ENCODE assay signal across 8 mouse cellular contexts in the genomic region with DNA sequence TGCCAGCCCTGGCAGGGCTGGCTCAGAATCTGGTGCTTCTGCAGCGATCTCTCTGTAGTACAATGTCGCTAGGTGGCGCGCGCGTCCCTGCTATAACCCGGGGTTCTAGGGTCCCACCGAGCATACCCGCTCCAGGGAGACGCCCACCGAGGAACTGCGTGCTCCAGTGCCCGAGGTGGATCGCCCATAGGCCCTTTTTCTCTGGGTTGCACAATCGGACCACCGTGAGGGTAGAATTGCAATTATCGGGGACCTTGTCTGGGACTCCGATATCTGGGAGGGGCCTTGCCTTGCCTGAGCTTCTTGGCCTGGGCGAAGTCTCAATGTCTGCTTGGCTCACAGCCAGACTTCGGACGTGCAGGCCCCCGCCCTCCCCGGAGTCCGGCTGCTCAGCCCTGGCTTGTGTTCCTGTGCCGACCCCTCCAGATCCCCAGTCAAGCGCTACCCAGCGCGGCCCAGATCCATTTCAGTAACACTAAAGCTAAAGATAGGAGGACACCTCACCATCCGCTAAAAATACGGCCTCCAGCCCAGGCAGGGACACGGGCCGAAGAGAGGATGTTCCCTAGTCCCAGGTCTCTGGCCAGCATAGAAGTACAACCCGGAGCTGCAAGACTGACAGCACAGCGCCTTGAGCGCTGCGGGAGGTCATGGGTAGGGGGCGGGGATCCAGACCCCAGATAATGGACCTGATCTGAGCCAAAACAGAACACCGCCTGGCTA. TPM values are rescaled to one million over a fixed set of nuclear protein-coding genes. Genes with fewer than 3 reads are reported as not detected.
DNase-seq lines count a peak whose midpoint lies in the region; ATAC-seq lines count a peak whose summit lies in the region.

No protein-coding gene starts in this region.

- peak overlapping the region; percentile 51 for H3K4me3 ChIP-seq in intestine, embryonic 15.5 days (replicated peaks)
- H3K4me3 ChIP-seq in midbrain, embryonic 10.5 days = peak overlapping the region; percentile 54

- peak; percentile 83 for ATAC-seq in intestine, embryonic 15.5 days

- intact Hi-C loops in gastrocnemius, postnatal 36 days (cut with DNase I) = loop anchor here (1.0 to 5.0 kb wide), 3 partner anchors 19 to 93 kb away; a partner anchor contains a TSS
- intact Hi-C loops in left cerebral cortex, postnatal 36 days (cut with DNase I) = loop anchor here (1.0 to 5.0 kb wide), 2 partner anchors 32 to 93 kb away; a partner anchor contains a TSS

- no peaks in the 10 kb centered on the region for H3K36me3 ChIP-seq in intestine, embryonic 15.5 days
- H3K36me3 ChIP-seq in midbrain, embryonic 10.5 days = no peaks in the 10 kb centered on the region

- H3K9ac ChIP-seq in intestine, embryonic 15.5 days = peak overlapping the region; percentile 51

- H3K27ac ChIP-seq in intestine, embryonic 15.5 days = peak overlapping the region; percentile 92
- H3K27ac ChIP-seq in midbrain, embryonic 10.5 days (replicated peaks) = peak overlapping the region; percentile 62

- under 1% methylated on average over 38 of the region's 38 CpGs for WGBS in intestine, embryonic 15.5 days
- under 1% methylated on average over 38 of the region's 38 CpGs for WGBS in midbrain, embryonic 10.5 days

- no peaks in the 10 kb centered on the region for H3K9me3 ChIP-seq in intestine, embryonic 15.5 days
- H3K9me3 ChIP-seq in midbrain, embryonic 10.5 days (replicated peaks) = no peaks in the 10 kb centered on the region

- H3K4me1 ChIP-seq in intestine, embryonic 15.5 days (replicated peaks) = peaks cover 34% of the 10 kb centered on the region
- peaks cover 32% of the 10 kb centered on the region for H3K4me1 ChIP-seq in midbrain, embryonic 10.5 days

- peak overlapping the region; percentile 89 for H3K4me2 ChIP-seq in intestine, embryonic 15.5 days (replicated peaks)

- DNase-seq in adrenal gland, adult 8-10 months = peak; percentile 68
- DNase-seq in embryo, embryonic 11.5 days (ENCODE audit: low read depth, low spot score) = peak; percentile 85
- DNase-seq in gastrocnemius, postnatal 36 days = peak; percentile 91 to 93
- DNase-seq in left cerebral cortex, postnatal 36 days (ENCODE audit: low spot score in 2 of 2) = peak; percentile 79 to 85
- peak; percentile 91 for DNase-seq in midbrain, embryonic 10.5 days (ENCODE audit: low spot score)
- DNase-seq in right cerebral cortex, postnatal 4 days = peak; percentile 100
- DNase-seq in yolk sac, embryonic 10.5 days (ENCODE audit: low spot score) = peak; percentile 92

- H3K27me3 ChIP-seq in intestine, embryonic 15.5 days (replicated peaks) = no peaks in the 10 kb centered on the region
- H3K27me3 ChIP-seq in midbrain, embryonic 10.5 days (ENCODE audit: low read depth, poor library complexity, severe bottlenecking) = peaks cover 32% of the 10 kb centered on the region

RNA-seq across cellular contexts. Expression of a gene that starts 0.5 kb away (rescaled TPM):
- total RNA-seq in adrenal gland, adult 8-10 months (2022) = 1 to 10 TPM; 4.9 to 9.6 (median 8.3) TPM
- total RNA-seq in gastrocnemius, postnatal 36 days (2021) = 10 to 100 TPM; 10.1 to 12.4 TPM
- polyA plus RNA-seq in intestine, embryonic 15.5 days (2015; fragmentation: Nextera tagmentation; extraction: Ambion mirVana) = 11.9 and 12.4 TPM in 2 replicates
- 1 to 10 TPM; 5.5 to 8.3 TPM for total RNA-seq in left cerebral cortex, postnatal 36 days (2021)
- polyA plus RNA-seq in midbrain, embryonic 10.5 days (2016; fragmentation: Nextera tagmentation; extraction: Ambion mirVana) = 1.8 and 2.2 TPM in 2 replicates

RNA-seq across cellular contexts. Expression of a gene that starts 11.3 kb away (rescaled TPM):
- 100 to 1,000 TPM in 3 of 4 experiments, 10 to 100 TPM in 1; 93.7 to 147 (median 129) TPM for total RNA-seq in adrenal gland, adult 8-10 months (2022)
- 10 to 100 TPM; 75.1 to 81.4 TPM for total RNA-seq in gastrocnemius, postnatal 36 days (2021)
- polyA plus RNA-seq in intestine, embryonic 15.5 days (2015; fragmentation: Nextera tagmentation; extraction: Ambion mirVana) = 109 and 118 TPM in 2 replicates
- total RNA-seq in left cerebral cortex, postnatal 36 days (2021) = 10 to 100 TPM; 77.5 to 96.5 TPM
- polyA plus RNA-seq in midbrain, embryonic 10.5 days (2016; fragmentation: Nextera tagmentation; extraction: Ambion mirVana) = 242 and 245 TPM in 2 replicates

RNA-seq across cellular contexts. Expression of a gene that starts 30.2 kb away (rescaled TPM):
- total RNA-seq in adrenal gland, adult 8-10 months (2022) = 1 to 10 TPM in 3 of 4 experiments, under 1 TPM in 1; 0.93 to 3.5 (median 1.6) TPM
- total RNA-seq in gastrocnemius, postnatal 36 days (2021) = under 1 TPM in 1 of 2 experiments, not detected in 1; 0.20 TPM
- 1.9 and 2.7 TPM in 2 replicates for polyA plus RNA-seq in intestine, embryonic 15.5 days (2015; fragmentation: Nextera tagmentation; extraction: Ambion mirVana)
- total RNA-seq in left cerebral cortex, postnatal 36 days (2021) = 1 to 10 TPM; 4.3 to 4.5 TPM
- polyA plus RNA-seq in midbrain, embryonic 10.5 days (2016; fragmentation: Nextera tagmentation; extraction: Ambion mirVana) = 9.5 and 10.8 TPM in 2 replicates

RNA-seq across cellular contexts. Expression of a gene that starts 39.9 kb away (rescaled TPM):
- 10 to 100 TPM; 22.5 to 51.0 (median 27.8) TPM for total RNA-seq in adrenal gland, adult 8-10 months (2022)
- total RNA-seq in gastrocnemius, postnatal 36 days (2021) = 10 to 100 TPM in 1 of 2 experiments, 1 to 10 TPM in 1; 8.6 to 11.6 TPM
- polyA plus RNA-seq in intestine, embryonic 15.5 days (2015; fragmentation: Nextera tagmentation; extraction: Ambion mirVana) = 64.0 and 65.8 TPM in 2 replicates
- 1 to 10 TPM; 4.6 to 5.5 TPM for total RNA-seq in left cerebral cortex, postnatal 36 days (2021)
- 97.3 and 110 TPM in 2 replicates for polyA plus RNA-seq in midbrain, embryonic 10.5 days (2016; fragmentation: Nextera tagmentation; extraction: Ambion mirVana)

RNA-seq across cellular contexts. Expression of a gene that starts 46.5 kb away (rescaled TPM):
- total RNA-seq in adrenal gland, adult 8-10 months (2022) = 10 to 100 TPM; 12.8 to 21.7 (median 17.5) TPM
- 1 to 10 TPM in 1 of 2 experiments, under 1 TPM in 1; 0.99 to 1.0 TPM for total RNA-seq in gastrocnemius, postnatal 36 days (2021)
- polyA plus RNA-seq in intestine, embryonic 15.5 days (2015; fragmentation: Nextera tagmentation; extraction: Ambion mirVana) = 3.5 and 4.2 TPM in 2 replicates
- total RNA-seq in left cerebral cortex, postnatal 36 days (2021) = 1 to 10 TPM; 3.0 to 4.1 TPM
- polyA plus RNA-seq in midbrain, embryonic 10.5 days (2016; fragmentation: Nextera tagmentation; extraction: Ambion mirVana) = 2.3 and 2.6 TPM in 2 replicates

Comparison
In these comparisons a context has a peak if more than half of its experiments do, and no peak if none do; other contexts are left out.
1. Peak in every context shown above with its lines: DNase-seq, ATAC-seq, H3K4me3 ChIP-seq and H3K27ac ChIP-seq.